Mouse (Mus musculus): ENCODE results near the gene Prkag1. TPM values are rescaled to one million over a fixed set of nuclear protein-coding genes. Genes with fewer than 3 reads are reported as not detected.

Prkag1 gene
- total RNA-seq, 2 experiments from 2014 or later, result 60.5 to 99.7 TPM

DNA sequence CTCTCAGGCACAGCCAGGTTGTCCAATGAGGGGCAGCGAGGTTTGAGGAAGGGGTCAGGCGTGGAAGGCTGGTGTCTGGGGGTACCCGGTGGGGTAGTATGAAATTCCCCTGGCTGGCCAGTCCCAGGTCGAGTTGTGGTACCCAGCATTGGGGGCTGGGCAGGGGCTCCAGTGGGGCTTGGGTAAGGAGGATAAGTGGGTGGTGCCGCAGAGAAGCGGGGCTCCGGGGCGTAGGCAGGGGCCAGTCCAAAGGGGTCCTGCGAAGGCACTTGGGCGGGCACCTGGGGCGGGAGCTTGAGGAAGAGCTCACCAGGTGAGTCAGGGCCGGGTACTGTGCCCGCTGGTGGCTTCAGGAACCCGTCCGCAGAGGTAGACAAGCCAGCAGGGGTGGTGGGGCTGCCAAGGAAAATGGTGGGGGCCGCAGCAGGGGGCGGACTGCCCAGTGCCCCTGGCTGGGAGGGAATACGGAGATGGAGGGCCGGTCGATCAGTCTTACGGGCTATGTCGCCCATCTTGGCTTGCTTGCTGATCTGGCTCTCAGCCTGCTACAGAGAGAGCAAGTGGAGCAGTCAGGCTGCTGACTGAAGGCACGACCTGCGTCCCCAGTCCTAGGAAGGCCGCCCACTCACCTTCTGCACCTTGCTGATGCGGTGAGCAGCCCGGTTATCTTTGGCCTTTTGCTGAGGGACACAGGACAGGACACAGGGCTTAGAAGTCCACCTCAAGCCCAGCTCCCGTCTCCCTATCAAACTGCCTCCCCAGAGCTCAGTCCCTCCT, 22.0 kb upstream of the Prkag1 start:
- no peak for ATAC-seq (ENCODE audit: poor library complexity, severe bottlenecking)

DNA sequence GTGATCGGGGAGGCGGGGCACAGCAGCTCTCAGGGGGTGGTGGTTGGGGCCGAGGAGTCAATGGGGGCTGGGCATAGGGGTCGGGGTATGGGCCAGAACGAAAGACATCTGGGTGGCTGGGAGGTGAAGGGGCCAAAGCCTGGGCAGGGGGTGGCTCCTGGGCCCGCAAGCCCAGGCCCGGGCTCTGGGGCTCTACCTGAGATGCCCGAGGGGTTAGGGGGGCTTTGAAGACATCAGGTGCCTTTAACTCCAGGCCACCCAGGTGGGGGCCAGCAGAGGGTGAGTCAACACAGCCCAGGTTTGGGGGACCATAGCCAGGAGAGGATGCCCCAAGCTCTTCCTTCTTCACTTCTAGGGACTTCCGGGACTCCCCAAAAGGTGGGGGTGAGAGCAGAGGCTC, 21.4 kb upstream of the Prkag1 start:
- no peak for ATAC-seq (ENCODE audit: poor library complexity, severe bottlenecking)

DNA sequence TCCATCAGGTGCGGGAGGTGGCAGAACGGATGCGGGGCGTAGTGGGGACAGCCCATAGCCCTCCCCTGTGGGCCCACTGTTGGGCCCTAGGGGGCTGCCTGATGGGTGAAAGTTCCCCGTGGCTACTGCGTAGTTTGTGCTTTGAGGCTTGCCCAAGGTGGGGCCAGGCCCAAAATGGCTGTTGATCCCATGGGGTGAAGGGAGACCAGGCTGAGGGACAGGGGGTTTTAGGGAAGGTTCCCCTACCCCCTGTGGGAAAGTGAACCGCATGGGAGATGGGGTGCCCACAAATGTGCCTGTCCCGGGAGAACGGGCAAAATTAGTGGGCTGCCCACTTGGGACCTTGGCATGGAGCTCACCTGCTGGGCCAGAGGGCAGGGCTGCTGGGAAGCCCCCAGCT, 20.8 kb upstream of the Prkag1 start:
- ATAC-seq (ENCODE audit: poor library complexity, severe bottlenecking), result no peak

DNA sequence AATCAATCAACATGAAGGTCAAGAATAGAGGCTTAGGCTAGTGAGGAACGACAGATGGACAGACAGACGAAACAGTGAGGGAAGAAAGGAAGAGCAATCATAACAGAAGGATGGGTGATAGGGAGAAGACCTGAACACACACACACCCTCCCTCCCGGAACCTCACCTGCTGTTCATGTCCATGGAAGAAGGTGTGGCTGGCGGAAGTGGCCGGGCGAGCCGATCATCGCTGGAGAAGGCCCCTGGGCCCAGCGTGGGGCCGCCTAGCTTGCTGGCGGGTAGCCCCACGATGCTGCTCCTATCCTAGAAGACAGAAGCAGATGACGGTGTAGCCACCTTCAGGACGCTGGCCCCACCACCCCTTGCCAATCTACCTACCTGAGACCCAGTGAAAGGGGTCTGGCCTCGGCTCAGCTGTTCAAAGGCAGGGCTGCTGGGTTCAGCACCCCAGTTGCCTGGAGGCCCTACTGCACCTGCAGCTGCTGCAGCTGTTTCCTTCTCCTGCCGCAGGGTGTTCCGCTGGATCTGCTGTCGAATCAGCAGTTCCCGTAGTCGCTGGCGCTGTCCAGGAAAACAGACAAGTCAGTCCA, 20.0 kb upstream of the Prkag1 start:
- ATAC-seq (ENCODE audit: poor library complexity, severe bottlenecking), result no peak

DNA sequence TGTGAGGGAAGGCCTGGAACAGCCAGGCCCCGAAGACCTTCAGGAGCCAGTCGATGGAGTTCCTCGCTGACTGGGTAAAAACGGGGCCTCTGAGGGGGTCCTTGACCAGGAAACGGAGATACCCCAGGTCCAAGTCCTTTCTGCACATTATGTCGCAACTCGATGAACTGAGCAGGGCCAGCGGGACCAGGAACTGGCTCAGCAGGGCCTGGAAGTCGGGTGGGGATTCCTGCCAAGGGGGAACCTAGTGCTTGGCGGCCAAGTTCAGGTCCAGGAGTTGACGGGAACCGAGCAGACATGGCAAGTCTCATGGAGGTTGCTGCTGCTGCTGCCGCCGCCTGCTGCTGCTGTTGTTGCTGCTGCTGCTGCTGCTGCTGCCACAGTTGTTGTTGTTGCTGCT, 19.3 kb upstream of the Prkag1 start:
- no peak for ATAC-seq (ENCODE audit: poor library complexity, severe bottlenecking)

DNA sequence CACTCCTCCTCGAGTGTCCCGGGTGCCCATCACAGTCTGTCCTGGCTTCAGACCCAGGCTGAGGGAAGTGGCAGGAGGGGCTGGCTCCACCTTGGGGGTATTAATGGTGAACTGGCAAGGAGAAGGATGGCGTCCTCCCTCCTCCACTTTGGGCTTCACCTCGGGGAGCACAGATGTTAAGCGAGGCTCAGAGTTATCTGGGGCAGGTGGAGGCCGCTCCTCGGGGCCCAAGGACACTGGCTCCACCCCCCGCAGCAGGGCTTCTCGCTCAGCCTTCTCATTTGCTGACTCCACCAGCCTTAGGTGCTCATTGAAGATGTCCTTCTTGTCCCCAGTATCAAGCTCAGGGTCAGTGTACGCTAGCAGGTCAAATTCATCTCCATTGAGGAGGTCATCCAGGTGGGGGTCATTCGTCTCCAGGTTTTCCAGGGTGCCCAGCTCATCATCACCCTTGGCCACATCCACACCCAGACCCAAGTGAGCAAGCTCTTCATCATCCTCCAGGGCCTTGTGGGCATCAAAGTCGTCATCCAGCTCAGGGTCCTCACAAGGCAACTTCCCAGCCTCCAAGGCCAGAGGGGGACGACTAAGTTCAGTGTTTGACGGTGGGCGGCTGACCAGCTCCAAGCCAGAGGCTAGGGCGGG, 18.8 kb upstream of the Prkag1 start:
- no peak for ATAC-seq (ENCODE audit: poor library complexity, severe bottlenecking)

DNA sequence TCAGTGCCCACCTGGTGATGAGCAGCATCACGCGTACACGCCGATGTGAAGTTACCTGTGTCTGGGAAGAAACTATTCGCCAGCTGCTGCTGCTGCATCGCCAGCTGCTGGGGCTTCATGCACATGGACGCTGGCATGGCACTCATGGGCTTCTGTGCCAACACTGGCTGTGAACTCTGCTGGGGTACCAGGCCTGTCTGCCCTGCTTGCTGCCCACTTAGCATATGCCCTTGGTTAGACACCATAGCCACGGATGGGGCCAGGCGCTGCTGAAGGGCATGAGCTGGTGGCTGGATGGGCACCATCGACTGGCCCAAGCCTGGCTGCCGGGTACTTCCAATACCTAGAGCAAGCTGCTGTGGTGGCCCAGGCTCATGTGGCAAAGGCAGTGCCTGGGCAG, 17.8 kb upstream of the Prkag1 start:
- no peak for ATAC-seq (ENCODE audit: poor library complexity, severe bottlenecking)

DNA sequence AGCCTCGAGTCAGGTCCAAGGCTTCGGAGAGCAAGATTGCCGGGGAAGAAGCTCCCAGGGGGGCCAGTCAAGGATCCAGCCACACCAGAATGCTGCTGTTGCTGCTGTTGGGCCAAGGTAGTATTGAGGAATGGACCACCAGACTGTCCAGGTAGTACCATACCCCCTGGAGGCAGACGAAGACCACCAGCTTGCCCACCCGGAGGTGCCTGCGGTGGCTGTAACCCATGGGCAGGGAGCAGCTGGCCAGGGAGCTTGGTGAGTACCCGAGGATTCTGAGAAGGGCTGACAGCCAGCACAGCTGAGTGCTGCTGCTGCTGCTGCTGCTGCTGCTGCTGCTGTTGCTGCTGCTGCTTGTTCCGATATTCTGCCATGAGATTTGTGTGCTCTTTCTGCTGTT, 14.8 kb upstream of the Prkag1 start:
- ATAC-seq (ENCODE audit: poor library complexity, severe bottlenecking), result no peak

DNA sequence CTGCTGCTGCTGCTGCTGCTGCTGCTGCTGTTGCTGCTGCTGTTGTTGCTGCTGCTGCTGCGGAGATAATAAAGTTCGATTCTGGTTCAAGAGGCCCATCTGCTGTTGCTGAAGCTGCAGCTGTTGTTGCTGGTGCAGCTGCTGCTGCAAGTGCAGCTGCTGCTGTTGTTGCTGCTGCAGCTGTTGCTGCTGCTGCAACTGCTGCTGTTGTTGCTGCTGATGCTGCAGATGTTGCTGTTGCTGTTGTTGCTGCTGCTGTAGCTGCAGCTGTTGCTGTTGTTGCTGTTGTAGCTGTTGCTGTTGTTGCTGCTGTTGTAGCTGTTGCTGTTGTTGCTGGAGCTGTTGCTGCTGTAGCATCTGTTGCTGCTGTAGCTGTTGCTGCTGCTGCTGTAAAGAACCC, 13.8 kb upstream of the Prkag1 start:
- no peak for ATAC-seq (ENCODE audit: poor library complexity, severe bottlenecking)

DNA sequence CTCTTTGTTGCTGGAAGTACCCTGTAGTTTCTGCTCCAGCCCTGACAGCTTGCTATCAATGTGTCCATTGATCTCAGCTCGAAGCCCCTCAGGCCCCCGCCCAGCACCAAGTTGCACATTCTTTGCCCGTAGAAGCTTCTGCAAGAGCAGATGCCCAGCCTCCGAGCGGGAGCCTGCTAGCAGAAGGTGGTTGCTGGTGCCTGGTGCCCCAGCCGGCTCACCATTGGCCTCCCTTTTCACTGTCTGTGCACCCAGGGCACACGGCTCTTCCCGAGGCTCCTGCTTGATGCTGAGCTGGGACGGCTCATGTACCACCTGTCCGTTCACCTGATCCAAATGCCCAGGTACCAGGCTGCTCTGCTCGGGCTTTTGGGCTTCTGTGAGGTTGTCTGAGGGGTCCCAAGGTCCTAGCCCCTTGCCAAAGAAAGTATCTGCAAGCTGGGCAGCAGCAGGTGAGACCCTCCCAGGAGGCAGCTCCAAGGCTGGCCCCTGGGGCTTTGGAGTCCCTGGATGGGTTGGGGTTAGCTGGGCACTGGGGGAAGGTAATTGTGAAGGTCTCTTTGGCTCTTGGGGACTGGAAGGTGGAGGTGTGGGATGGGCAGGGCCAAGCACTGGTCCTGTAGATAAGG, 12.4 kb upstream of the Prkag1 start:
- ATAC-seq (ENCODE audit: poor library complexity, severe bottlenecking), result no peak

DNA sequence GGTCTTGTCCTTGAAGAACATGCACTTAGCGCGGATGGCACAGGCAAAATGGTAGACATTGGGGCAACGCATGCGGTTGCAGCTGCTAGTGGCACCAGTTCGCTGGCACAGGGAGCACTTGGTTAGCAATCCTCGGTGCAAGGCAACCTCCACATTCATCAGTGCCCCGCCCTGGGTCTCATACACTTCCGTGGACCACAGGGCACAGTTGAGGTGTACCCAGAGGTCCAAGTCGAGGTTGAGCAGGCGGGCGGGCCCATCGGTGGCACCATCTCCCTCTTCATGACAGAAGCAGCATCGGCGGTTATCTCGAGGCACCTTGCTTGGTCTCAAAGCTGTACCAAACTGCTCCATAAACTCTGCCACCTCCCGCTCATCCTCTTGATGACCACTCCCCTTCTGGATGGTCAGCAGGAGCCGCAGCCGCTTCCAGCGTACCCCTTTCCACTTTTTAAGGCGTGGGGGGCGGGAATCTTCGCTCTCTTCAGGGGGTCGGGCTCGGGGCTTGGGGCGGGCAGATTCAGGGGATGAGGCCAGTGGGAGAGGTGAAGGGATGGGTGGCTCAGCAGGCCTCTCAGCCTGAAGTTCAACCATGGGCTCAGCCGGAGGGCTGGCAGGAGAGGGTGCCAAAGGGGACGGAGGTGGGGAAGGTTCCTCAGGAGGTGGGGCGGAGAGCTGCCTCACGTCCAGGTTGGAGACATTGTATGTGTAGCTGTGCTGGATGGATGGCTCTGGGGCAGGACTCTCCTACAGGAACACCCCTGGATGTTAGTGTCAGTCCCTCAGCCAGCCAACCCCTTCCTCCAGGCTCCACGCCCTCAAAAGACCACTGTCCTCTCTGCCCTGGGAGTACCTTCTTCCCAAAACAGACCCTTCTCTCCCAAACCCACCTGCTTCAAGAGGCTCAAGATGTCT, 8.6 kb upstream of the Prkag1 start:
- no peak for ATAC-seq (ENCODE audit: poor library complexity, severe bottlenecking)

DNA sequence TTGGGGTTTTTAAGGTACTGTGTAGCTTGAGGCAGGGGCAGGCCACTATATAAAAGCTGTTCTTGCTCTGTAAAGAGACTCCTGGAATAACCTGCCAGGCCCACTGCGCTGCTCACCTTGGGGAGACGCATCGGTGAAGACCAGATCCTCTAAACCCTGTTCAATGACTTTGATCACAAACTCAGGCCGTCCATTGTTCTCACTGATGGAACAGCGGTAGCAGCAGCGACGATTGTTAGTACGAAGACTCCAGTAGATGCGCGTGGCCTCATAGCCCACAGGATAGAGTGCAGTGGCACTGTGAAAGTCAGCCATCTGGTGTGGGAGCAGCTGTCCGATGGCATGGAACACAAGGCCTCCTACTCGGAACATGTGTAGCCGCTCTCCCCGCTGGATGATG, 7.8 kb upstream of the Prkag1 start:
- no peak for ATAC-seq (ENCODE audit: poor library complexity, severe bottlenecking)

DNA sequence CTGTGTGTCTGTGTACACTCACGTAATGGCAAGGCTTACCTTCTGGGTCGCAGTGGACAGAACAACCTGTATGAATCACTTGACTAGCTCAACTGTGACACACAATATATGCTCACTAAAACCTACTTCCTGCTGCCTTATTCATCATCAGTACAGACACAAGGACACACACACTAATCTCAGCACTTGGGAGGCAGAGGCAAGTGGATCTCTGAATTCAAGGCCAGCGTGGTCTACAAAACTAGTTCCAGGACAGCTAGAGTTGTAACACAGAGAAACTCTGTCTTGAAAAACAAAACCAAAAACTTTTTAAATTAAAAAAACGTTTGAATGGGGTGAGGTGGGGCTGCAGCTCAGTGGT, 6.4 kb upstream of the Prkag1 start:
- no peak for ATAC-seq (ENCODE audit: poor library complexity, severe bottlenecking)

DNA sequence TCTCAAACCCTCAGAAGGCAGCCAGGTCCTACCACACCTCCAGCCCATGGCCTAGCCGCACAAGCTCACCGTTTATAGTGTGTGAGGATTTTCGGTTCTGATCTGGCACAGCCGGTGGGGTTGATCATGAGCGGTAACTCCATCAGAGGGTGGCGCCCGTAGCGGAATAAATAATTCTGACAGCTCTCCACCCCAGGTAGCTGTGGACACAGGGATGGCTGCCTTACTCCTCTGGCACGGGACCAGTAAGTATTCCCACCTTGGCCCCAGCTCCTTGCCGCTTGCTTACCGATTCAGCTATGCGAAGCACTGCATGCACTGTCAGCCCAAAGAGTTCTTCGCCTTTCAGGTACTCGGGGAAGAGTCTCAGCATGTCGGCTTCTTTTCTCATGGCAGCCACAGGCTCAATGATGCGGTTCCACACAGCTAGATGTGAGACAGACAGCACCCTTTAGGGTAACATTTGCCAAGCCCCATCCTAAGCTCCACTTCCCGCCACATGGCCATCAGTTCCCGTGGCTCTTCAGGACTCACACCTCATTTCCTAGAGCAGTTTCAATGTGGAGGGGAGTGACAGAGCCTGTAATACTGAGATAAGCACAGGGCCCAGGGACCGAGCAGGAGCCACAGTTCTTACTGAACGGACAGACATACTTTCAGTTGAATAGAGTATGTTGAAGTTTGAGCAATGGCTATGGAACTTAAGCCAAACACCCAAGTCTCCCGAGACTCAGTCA, 5.9 kb upstream of the Prkag1 start:
- no peak for ATAC-seq (ENCODE audit: poor library complexity, severe bottlenecking)

DNA sequence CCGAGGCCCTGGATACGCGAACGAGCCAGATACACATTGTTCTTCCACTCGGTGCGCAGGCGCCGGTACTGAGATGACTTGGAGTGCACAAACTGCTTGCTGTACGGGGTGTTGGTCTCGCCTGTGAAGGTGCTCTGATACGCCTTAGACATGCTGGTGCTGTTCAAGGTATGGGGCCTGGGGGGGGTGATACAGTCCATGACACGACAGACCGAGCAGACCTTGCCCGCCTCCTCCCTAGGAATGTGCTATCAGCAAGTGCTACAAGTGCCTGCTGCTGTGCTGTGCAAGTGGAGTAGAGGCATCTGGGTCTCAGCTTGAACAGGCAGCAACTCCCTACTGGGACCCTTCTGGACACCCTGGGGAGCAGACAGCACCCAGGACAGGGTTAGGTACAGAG, 4.0 kb upstream of the Prkag1 start:
- ATAC-seq (ENCODE audit: poor library complexity, severe bottlenecking), result no peak

DNA sequence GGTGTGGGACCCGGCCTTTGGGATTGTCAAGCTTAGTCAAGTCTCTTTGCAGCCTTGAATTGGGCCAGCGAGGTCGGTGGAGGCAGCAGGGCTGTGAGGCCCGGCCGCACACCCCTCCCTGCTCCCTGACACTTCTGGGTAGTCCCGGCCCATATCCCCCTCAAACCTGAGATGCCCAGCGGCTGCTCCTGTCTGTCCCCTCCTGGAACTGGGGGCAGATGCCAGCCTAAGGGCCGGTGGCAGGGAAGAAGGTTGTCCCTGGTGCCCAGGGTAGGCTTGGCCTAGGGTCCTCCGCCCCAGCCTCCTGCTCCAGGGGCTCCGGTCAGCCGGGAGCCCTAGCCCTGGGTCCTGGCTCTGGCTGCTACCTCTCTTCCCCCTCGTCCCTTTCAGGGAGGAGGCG, 2.7 kb upstream of the Prkag1 start:
- no peak for ATAC-seq (ENCODE audit: poor library complexity, severe bottlenecking)

DNA sequence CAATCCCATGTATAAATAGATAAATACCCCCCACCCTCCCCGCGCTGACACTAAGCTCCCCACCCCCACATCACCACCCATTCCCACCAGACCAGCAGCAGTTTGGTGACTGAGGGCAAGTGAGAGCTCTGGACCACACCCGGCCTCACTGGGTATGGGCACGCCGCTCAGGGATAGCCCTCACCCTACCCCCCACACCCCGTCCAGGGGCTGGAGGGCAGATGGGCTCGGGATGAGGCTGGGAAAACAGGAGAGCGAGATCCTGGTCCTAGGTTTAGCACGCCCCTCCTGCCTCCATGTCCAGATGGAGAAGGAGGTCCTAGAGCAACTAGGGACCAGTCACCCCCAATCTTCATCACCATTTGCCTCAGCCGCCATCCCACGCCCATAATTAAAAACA, 2.0 kb upstream of the Prkag1 start:
- no peak for ATAC-seq (ENCODE audit: poor library complexity, severe bottlenecking)

DNA sequence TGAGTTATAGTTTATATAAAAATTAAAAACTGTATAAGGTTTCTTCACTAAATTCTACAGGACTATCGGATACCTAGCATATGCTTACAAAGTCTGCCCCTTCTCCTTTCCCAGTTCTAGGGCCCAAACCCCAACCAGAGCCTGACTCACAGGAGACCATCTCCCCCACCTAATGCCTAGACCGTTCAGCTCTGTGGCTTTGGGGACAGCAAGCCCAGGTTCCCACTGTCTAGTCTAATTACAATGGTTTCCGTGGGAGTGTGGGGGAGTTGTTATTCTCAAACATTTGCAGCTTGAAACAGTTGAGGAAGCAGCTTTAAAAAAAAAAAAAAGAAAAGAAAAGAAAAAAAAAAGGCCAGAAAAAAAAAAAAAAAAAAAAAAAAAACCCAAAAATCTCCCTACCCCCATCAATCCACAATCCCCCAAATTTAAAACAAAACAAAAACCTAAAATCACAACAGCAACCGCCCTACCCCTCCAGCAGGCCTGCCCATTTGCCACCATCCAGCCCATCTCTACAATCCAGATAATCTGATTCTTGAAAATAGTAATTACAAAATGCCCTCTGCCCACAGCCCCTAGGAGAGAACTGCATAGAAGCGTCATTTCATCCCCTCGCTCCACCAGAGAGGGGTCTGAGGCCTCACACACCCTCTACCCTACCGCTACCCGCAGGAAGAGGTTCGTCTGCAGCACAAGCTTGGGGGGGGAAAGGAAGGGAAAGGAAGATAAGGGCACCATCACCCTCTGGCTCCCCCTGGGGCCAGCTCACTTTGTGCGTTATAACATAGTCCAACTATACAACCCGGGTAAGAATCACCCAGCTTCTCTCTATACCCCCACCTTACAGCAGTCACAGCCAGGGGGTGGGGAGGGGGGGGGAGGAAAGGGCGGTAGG, 1.1 kb upstream of the Prkag1 start:
- ATAC-seq (ENCODE audit: poor library complexity, severe bottlenecking), result peak; percentile 31

DNA sequence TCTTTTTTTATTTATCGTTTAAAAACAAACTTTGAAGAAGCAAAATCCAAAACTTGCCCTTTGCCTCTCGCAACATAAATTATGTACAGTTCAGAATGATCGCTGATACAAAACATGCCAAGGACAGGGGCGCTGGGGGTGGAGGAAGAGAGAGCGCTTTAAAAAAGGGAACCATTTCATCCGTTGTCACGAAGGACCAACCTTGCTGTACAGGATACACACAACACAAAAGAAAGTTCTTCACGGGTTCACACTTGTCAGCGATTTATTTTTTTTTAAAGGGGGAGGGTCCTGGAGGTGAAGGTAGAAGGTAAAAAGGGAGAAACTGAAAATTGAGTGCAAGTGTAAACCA, 339 bp upstream of the Prkag1 start:
- ATAC-seq (ENCODE audit: poor library complexity, severe bottlenecking), result peak; percentile 62
